Mouse (Mus musculus): ENCODE results near the gene Rap1a.

DNA sequence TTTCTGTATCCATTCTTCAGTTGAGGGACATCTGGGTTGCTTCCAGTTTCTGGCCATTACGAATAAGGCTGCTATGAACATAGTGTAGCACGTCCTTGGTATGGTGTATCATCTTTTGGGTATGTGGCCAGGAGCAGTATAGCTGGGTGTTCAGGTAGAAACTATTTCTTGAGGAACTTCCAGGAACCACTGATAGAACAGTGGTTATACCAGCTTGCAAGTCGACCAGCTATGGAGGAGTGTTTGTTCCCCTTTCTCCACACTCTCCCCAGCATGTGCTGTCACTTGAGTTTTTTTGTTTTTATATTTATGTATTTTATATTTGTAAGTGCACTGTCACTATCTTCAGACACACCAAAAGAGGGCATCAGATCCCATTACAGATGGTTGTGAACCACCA, 13.8 kb downstream of the Rap1a start:
- TF ChIP-seq CTCF (IDR thresholded peaks at IDR 0.05) (no peak), EP300 (IDR thresholded peaks at IDR 0.05) (no peak)
